Mouse (Mus musculus): ENCODE measurements around the gene Rbck1. TPM values are rescaled to one million over a fixed set of nuclear protein-coding genes. Genes with fewer than 3 reads are reported as not detected.

Rbck1 gene
- polyA plus RNA-seq, 1 experiment from 2014 or later, result 44.9 TPM

DNA sequence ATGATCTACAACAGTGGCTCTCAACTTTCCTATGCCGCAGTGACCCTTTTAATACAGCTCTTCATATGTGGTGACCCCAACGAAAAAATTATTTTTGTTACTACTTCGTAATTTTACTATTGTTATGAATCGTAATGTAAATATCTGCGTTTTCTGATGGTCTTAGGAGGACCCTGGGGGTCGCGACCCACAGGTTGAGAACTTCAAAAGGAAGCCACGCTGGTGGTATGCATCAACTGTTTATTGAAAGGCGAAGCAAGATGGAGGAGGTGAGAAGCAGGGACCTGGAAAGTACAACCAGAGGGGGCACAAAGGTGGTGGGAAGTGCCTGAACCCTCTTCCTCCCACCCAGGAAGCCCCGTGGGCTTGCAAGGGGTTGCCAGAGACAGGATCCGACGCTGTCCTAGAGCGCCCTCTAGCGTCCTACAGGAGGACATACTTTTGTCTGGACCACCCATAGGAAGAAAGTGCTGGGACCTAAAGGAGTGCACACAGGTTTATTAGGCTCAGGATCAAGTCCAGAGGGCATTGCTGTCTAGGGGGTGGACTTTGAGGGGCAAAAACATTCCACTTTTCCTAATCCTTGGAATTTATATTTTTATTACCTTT lies 36.2 kb upstream of the Rbck1 start:
- H3K27ac ChIP-seq (ENCODE audit: low read depth, low read length), result no peak overlapping the region
- no peaks in the 10 kb centered on the region for H3K4me1 ChIP-seq (replicated peaks; ENCODE audit: control insufficient read depth, insufficient read depth, low read length)
- no peaks in the 10 kb centered on the region for H3K36me3 ChIP-seq (ENCODE audit: control insufficient read depth, insufficient read depth)
- no peak overlapping the region for H3K4me3 ChIP-seq (ENCODE audit: low read depth, low read length)
- H3K9me3 ChIP-seq (ENCODE audit: control insufficient read depth), result no peaks in the 10 kb centered on the region
- H3K4me2 ChIP-seq (replicated peaks; ENCODE audit: low read depth), result peak overlapping the region; percentile 28; the same call in 1 of the 2 replicates
- 0 out of 2 replicates have a peak, but pooled peaks have one; percentile 9 for ATAC-seq
- WGBS, result 29% methylated on average over 14 of the region's 14 CpGs
- no peaks in the 10 kb centered on the region for H3K27me3 ChIP-seq (replicated peaks; ENCODE audit: control insufficient read depth, insufficient read depth, low read length)
- H3K9ac ChIP-seq (ENCODE audit: low read depth, low read length), result no peak overlapping the region
- peak; percentile 96 for TF ChIP-seq CTCF (IDR thresholded peaks at IDR 0.05; ENCODE audit: low read depth)

DNA sequence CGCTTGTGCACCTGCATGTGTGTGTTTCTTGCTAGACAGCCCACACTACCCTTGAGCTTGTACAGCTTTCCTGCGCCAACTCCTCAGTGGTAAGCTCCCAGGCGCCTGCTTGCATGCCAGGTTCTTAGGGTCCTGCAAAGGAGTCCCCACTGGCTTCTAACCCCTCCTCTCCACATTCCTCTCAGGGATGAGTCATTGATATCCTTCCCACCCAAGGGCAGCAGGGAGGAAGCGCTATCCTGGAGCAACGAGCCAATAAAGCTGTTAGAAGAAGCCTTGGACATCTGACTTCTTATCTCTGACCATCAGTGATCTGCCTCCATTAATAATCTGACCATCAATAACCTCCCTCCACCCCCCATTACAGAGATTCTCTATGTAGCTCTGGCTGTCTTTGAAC lies 35.5 kb upstream of the Rbck1 start:
- no peaks in the 10 kb centered on the region for H3K36me3 ChIP-seq (ENCODE audit: control insufficient read depth, insufficient read depth)
- no peaks in the 10 kb centered on the region for H3K9me3 ChIP-seq (ENCODE audit: control insufficient read depth)
- no peak overlapping the region for H3K9ac ChIP-seq (ENCODE audit: low read depth, low read length)
- no peak overlapping the region for H3K27ac ChIP-seq (ENCODE audit: low read depth, low read length)
- H3K4me3 ChIP-seq (ENCODE audit: low read depth, low read length), result no peak overlapping the region
- 64% methylated on average over 5 of the region's 5 CpGs for WGBS
- no peak for TF ChIP-seq CTCF (IDR thresholded peaks at IDR 0.05; ENCODE audit: low read depth)
- ATAC-seq, result no peak
- no peaks in the 10 kb centered on the region for H3K27me3 ChIP-seq (replicated peaks; ENCODE audit: control insufficient read depth, insufficient read depth, low read length)
- H3K4me1 ChIP-seq (replicated peaks; ENCODE audit: control insufficient read depth, insufficient read depth, low read length), result no peaks in the 10 kb centered on the region
- H3K4me2 ChIP-seq (replicated peaks; ENCODE audit: low read depth), result no peak overlapping the region

DNA sequence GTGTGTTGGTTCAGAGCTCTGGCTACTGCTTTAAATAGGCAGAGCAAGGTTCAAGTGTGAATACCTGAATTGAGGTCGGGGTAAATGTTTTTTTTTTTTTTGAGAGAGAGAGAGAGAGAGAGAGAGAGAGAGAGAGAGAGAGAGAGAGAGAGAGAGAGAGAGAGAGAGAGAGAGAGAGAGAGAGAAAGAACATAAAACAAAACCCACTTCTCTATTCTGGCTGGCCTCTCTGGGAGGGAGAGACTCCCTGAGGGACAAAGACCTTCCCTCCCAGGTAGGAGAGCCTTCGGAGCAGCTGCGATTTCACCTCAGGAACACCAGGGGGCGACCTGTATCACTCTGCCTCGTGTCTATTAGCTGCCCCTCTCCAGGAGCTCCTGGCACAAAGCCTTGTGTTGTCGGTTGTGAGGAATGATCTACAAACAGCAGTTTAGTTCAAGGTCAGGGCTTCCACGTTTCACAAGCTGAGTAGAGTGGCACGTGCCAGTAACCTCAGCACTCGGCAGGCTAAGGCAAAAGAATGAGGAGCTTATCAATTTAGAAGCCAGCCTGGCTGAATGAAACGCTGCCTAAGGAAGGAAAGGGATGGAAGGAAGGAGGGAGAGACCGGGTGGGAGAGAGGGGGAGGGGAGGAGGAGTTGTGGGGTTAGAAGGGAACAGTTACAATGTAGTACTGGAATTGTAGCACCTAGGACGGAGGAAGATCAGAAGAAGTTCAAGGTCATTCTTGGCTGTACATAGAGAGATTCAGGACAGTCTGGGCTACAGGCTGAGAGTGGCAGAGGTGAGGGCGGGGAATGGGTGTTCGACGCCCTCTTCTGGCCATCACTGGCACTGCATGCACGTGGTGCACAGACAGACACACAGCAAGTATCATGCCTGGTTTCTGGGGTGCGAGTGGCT lies 31.0 kb upstream of the Rbck1 start:
- H3K27ac ChIP-seq (ENCODE audit: low read depth, low read length), result peak overlapping the region; percentile 7; the same call in 1 of the 2 replicates
- H3K4me3 ChIP-seq (ENCODE audit: low read depth, low read length), result peak overlapping the region; percentile 14; the same call in 1 of the 2 replicates
- 8% methylated on average over 17 of the region's 17 CpGs for WGBS
- peak; percentile 84 for TF ChIP-seq CTCF (IDR thresholded peaks at IDR 0.05; ENCODE audit: low read depth)
- H3K4me2 ChIP-seq (replicated peaks; ENCODE audit: low read depth), result peak overlapping the region; percentile 55
- no peaks in the 10 kb centered on the region for H3K36me3 ChIP-seq (ENCODE audit: control insufficient read depth, insufficient read depth)
- no peaks in the 10 kb centered on the region for H3K4me1 ChIP-seq (replicated peaks; ENCODE audit: control insufficient read depth, insufficient read depth, low read length)
- 0 out of 2 replicates have a peak overlapping the region, but pooled peaks have one; percentile 7 for H3K9ac ChIP-seq (ENCODE audit: low read depth, low read length)
- no peaks in the 10 kb centered on the region for H3K9me3 ChIP-seq (ENCODE audit: control insufficient read depth)
- peak; percentile 65 for ATAC-seq
- no peaks in the 10 kb centered on the region for H3K27me3 ChIP-seq (replicated peaks; ENCODE audit: control insufficient read depth, insufficient read depth, low read length)

DNA sequence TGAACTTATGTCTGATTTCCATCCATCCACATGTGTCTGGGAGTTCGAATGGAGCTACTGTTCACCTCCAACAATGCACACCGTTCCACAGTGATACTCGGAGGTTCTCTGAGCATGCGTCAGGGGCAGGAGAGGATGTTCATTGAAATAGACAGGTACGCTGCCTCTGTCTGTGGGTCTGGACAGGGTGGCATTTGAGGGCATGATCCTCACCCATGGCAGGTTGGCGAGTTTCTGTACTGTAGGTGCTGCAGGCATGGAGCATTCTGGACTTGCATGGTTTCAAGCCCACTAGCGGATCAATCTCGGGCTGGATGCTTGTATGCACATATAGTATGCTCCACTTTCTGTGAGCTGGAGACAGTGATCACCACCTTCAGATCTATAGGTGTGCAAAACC lies 28.7 kb upstream of the Rbck1 start:
- H3K27me3 ChIP-seq (replicated peaks; ENCODE audit: control insufficient read depth, insufficient read depth, low read length), result no peaks in the 10 kb centered on the region
- H3K9me3 ChIP-seq (ENCODE audit: control insufficient read depth), result no peaks in the 10 kb centered on the region
- H3K4me2 ChIP-seq (replicated peaks; ENCODE audit: low read depth), result no peak overlapping the region
- WGBS, result 89% methylated on average over 8 of the region's 8 CpGs
- no peak for ATAC-seq
- H3K4me1 ChIP-seq (replicated peaks; ENCODE audit: control insufficient read depth, insufficient read depth, low read length), result no peaks in the 10 kb centered on the region
- TF ChIP-seq CTCF (IDR thresholded peaks at IDR 0.05; ENCODE audit: low read depth), result no peak
- no peak overlapping the region for H3K9ac ChIP-seq (ENCODE audit: low read depth, low read length)
- no peak overlapping the region for H3K4me3 ChIP-seq (ENCODE audit: low read depth, low read length)
- no peaks in the 10 kb centered on the region for H3K36me3 ChIP-seq (ENCODE audit: control insufficient read depth, insufficient read depth)
- 0 out of 2 replicates have a peak overlapping the region, but pooled peaks have one; percentile 15 for H3K27ac ChIP-seq (ENCODE audit: low read depth, low read length)

DNA sequence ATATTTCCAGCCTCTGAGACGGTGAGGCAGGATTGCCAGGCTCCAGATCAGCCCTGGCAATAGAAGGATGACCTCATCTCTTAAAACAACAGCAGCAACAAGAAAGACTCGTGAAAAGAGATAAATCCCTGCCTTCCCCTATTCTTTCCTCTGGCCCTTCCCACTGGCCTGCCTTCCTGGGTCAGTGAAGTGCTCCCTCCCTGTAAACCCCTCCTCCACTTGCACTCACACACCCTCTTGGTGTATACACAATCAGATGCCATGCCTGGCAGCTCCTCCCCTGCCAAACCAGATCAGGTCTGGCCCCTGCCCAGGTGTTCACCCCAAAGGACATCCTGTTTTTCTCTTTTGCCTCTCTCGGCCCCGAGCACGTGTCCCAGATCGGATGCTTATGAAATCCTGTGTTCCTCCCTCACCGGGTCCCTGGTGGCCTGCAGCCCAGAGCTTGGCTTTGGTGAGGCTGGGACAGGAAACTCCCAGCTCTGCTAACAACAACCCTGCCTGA lies 27.9 kb upstream of the Rbck1 start:
- no peak overlapping the region for H3K4me3 ChIP-seq (ENCODE audit: low read depth, low read length)
- H3K4me2 ChIP-seq (replicated peaks; ENCODE audit: low read depth), result no peak overlapping the region
- no peak for TF ChIP-seq CTCF (IDR thresholded peaks at IDR 0.05; ENCODE audit: low read depth)
- 29% methylated on average over 7 of the region's 7 CpGs for WGBS
- H3K27ac ChIP-seq (ENCODE audit: low read depth, low read length), result 0 out of 2 replicates have a peak overlapping the region, but pooled peaks have one; percentile 15
- H3K27me3 ChIP-seq (replicated peaks; ENCODE audit: control insufficient read depth, insufficient read depth, low read length), result no peaks in the 10 kb centered on the region
- H3K9me3 ChIP-seq (ENCODE audit: control insufficient read depth), result no peaks in the 10 kb centered on the region
- peak; percentile 22 for ATAC-seq
- no peaks in the 10 kb centered on the region for H3K4me1 ChIP-seq (replicated peaks; ENCODE audit: control insufficient read depth, insufficient read depth, low read length)
- no peaks in the 10 kb centered on the region for H3K36me3 ChIP-seq (ENCODE audit: control insufficient read depth, insufficient read depth)
- no peak overlapping the region for H3K9ac ChIP-seq (ENCODE audit: low read depth, low read length)

DNA sequence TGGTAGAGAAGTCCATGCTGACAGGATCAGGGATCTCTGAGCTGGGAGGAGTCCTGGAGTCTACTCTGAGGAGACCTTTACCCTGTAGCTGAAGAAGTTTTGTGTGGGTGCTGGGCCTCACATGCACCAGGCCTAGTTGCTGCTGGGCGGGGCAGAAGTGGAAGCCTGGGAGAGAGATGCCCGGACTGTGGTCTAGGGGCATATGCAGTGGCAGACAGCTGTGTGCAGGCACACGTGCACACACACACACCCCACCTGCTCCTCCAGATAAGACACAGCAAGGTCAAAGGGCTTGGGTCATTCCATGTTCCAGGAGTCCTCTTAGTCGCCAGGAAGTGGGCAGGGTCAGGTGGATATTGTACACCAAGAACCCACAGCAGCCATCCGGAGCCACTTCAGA lies 27.2 kb upstream of the Rbck1 start:
- H3K27ac ChIP-seq (ENCODE audit: low read depth, low read length), result no peak overlapping the region
- no peaks in the 10 kb centered on the region for H3K27me3 ChIP-seq (replicated peaks; ENCODE audit: control insufficient read depth, insufficient read depth, low read length)
- WGBS, result 26% methylated on average over 5 of the region's 5 CpGs
- no peak overlapping the region for H3K9ac ChIP-seq (ENCODE audit: low read depth, low read length)
- H3K4me1 ChIP-seq (replicated peaks; ENCODE audit: control insufficient read depth, insufficient read depth, low read length), result no peaks in the 10 kb centered on the region
- no peak overlapping the region for H3K4me3 ChIP-seq (ENCODE audit: low read depth, low read length)
- no peaks in the 10 kb centered on the region for H3K9me3 ChIP-seq (ENCODE audit: control insufficient read depth)
- H3K36me3 ChIP-seq (ENCODE audit: control insufficient read depth, insufficient read depth), result no peaks in the 10 kb centered on the region
- peak; percentile 79 for ATAC-seq
- no peak for TF ChIP-seq CTCF (IDR thresholded peaks at IDR 0.05; ENCODE audit: low read depth)
- H3K4me2 ChIP-seq (replicated peaks; ENCODE audit: low read depth), result no peak overlapping the region
